Mouse (Mus musculus) MEL (cell line): ENCODE measurements around the gene Il19. TPM values are rescaled to one million over a fixed set of nuclear protein-coding genes. Genes with fewer than 3 reads are reported as not detected.

Source experiments
- DNase-seq: peaks from one replicate; pipeline ENCODE4 v3.0.0; 2011; ENCODE audit warnings: low read depth, low spot score
- H3K27ac ChIP-seq: 2 replicates; pipeline ENCODE4 v1.5.1; 2012; ENCODE audit warnings: low read depth, mild to moderate bottlenecking, control low read depth, low read length, moderate library complexity; ENCODE audit not compliant: control insufficient read depth
- H3K27me3 ChIP-seq, 2 experiments: fragments of 150-350 bp in 1 of 2; sonication (generic) in 1 of 2; 2 replicates each; pipeline ENCODE4 v1.6.1; 2012; ENCODE audit warnings: low read length in 2 of 2, mild to moderate bottlenecking in 2 of 2, improper control_type of control experiment in 1 of 2, moderate library complexity in 1 of 2; ENCODE audit not compliant: insufficient read depth in 2 of 2, control insufficient read depth in 1 of 2
- H3K36me3 ChIP-seq, 2 experiments: 2 replicates each; pipeline ENCODE4 v1.6.1; 2012 to 2014; ENCODE audit warnings: low read length in 2 of 2, improper control_type of control experiment in 1 of 2, inconsistent platforms in 1 of 2, mild to moderate bottlenecking in 1 of 2; ENCODE audit not compliant: insufficient read depth in 2 of 2, control insufficient read depth in 1 of 2
- H3K4me1 ChIP-seq, 2 experiments: fragments of 150-350 bp in 1 of 2; sonication (generic) in 1 of 2; 2 replicates each; pipeline ENCODE4 v1.6.1; 2012; ENCODE audit warnings: low read length in 2 of 2, improper control_type of control experiment in 1 of 2, mild to moderate bottlenecking in 1 of 2; ENCODE audit not compliant: insufficient read depth in 2 of 2, control insufficient read depth in 1 of 2
- H3K4me3 ChIP-seq, 2 experiments: fragments of 150-350 bp in 1 of 2; sonication (generic) in 1 of 2; 2 replicates each; pipeline ENCODE4 v1.5.1; 2012; ENCODE audit warnings: low read depth in 2 of 2, low read length in 2 of 2, mild to moderate bottlenecking in 2 of 2, moderate library complexity in 2 of 2, control low read depth in 1 of 2, improper control_type of control experiment in 1 of 2; ENCODE audit not compliant: control insufficient read depth in 1 of 2, insufficient read depth in 1 of 2
- H3K79me2 ChIP-seq: 2 replicates; pipeline ENCODE4 v1.6.1; 2012; ENCODE audit warnings: mild to moderate bottlenecking, low read length, moderate library complexity; ENCODE audit not compliant: control insufficient read depth, poor library complexity, insufficient read depth
- H3K9ac ChIP-seq: 2 replicates; pipeline ENCODE4 v1.6.1; 2012; ENCODE audit warnings: low read depth, mild to moderate bottlenecking, control low read depth, low read length, moderate library complexity; ENCODE audit not compliant: control insufficient read depth, poor library complexity, severe bottlenecking
- H3K9me3 ChIP-seq: fragments of 150-350 bp; sonication (generic); replicated peaks from 2 replicates; pipeline ENCODE4 v1.6.1; 2012; ENCODE audit warnings: mild to moderate bottlenecking, low read length, improper control_type of control experiment, moderate library complexity; ENCODE audit not compliant: insufficient read depth
- BHLHE40 ChIP-seq: IDR thresholded peaks from 2 replicates; pipeline ENCODE4 v1.6.1; 2012; ENCODE audit warnings: low read depth, mild to moderate bottlenecking, inconsistent platforms, low read length, improper control_type of control experiment, borderline replicate concordance
- CHD2 ChIP-seq: IDR thresholded peaks from 2 replicates; pipeline ENCODE4 v1.6.1; 2011; ENCODE audit warnings: low read length, improper control_type of control experiment
- GATA1 ChIP-seq: IDR thresholded peaks from 2 replicates; pipeline ENCODE4 v1.6.1; 2011; ENCODE audit warnings: low read depth, low read length, improper control_type of control experiment
- HCFC1 ChIP-seq: IDR thresholded peaks from 2 replicates; pipeline ENCODE4 v1.6.1; 2012; ENCODE audit warnings: low read depth, mild to moderate bottlenecking, inconsistent platforms, low read length, improper control_type of control experiment, moderate library complexity
- JUND ChIP-seq: IDR thresholded peaks from 2 replicates; pipeline ENCODE4 v1.6.1; 2011; ENCODE audit warnings: low read depth, mild to moderate bottlenecking, improper control_type of control experiment, low read length
- KAT2A ChIP-seq: conservative IDR thresholded peaks from 2 replicates; pipeline ENCODE4 v1.6.1; 2012; ENCODE audit warnings: low read depth, low read length, improper control_type of control experiment, inconsistent platforms
- MAFK ChIP-seq: IDR thresholded peaks from 2 replicates; pipeline ENCODE4 v1.6.1; 2011; ENCODE audit warnings: low read depth, mild to moderate bottlenecking, low read length, improper control_type of control experiment, borderline replicate concordance
- MEF2A ChIP-seq: IDR thresholded peaks from 2 replicates; pipeline ENCODE4 v1.6.1; 2014; ENCODE audit warnings: low read depth, mild to moderate bottlenecking, inconsistent platforms, low read length, improper control_type of control experiment; ENCODE audit not compliant: poor library complexity, insufficient replicate concordance, severe bottlenecking; ENCODE audit errors: extremely low read depth
- MXI1 ChIP-seq: IDR thresholded peaks from 2 replicates; pipeline ENCODE4 v1.6.1; 2011; ENCODE audit warnings: mild to moderate bottlenecking, low read depth, low read length, improper control_type of control experiment
- MYB ChIP-seq: IDR thresholded peaks from 2 replicates; pipeline ENCODE4 v1.6.1; 2011; ENCODE audit warnings: mild to moderate bottlenecking, low read depth, low read length, improper control_type of control experiment
- MYC ChIP-seq: IDR thresholded peaks from 2 replicates; pipeline ENCODE4 v1.6.1; 2011; ENCODE audit warnings: low read depth, mild to moderate bottlenecking, low read length, improper control_type of control experiment, moderate library complexity
- NELFE ChIP-seq: IDR thresholded peaks from 2 replicates; pipeline ENCODE4 v1.6.1; 2011; ENCODE audit warnings: low read depth, low read length, improper control_type of control experiment
- POLR2A ChIP-seq, 2 experiments: IDR thresholded peaks; 2 replicates each; pipeline ENCODE4 v1.6.1; 2011 to 2012; ENCODE audit warnings: low read length in 2 of 2, mild to moderate bottlenecking in 2 of 2, control low read depth in 1 of 2, improper control_type of control experiment in 1 of 2, low read depth in 1 of 2, moderate library complexity in 1 of 2; ENCODE audit not compliant: control insufficient read depth in 1 of 2, insufficient read depth in 1 of 2, poor library complexity in 1 of 2
- POLR2AphosphoS2 ChIP-seq: IDR thresholded peaks from 2 replicates; pipeline ENCODE4 v1.6.1; 2011; ENCODE audit warnings: low read length, improper control_type of control experiment
- POLR2AphosphoS5 ChIP-seq: IDR thresholded peaks from 2 replicates; pipeline ENCODE4 v1.6.1; 2012; ENCODE audit warnings: low read depth, borderline replicate concordance, mild to moderate bottlenecking, inconsistent platforms, low read length, moderate library complexity, mixed read lengths
- RAD21 ChIP-seq: IDR thresholded peaks from 2 replicates; pipeline ENCODE4 v1.6.1; 2011; ENCODE audit warnings: mild to moderate bottlenecking, low read depth, low read length, improper control_type of control experiment
- RCOR1 ChIP-seq: IDR thresholded peaks from 2 replicates; pipeline ENCODE4 v1.6.1; 2012; ENCODE audit warnings: low read depth, mild to moderate bottlenecking, inconsistent platforms, low read length, improper control_type of control experiment
- TBP ChIP-seq: IDR thresholded peaks from 2 replicates; pipeline ENCODE4 v1.8.0; 2011; ENCODE audit warnings: low read depth, low read length, improper control_type of control experiment
- TCF12 ChIP-seq: IDR thresholded peaks from 2 replicates; pipeline ENCODE4 v1.6.1; 2014; ENCODE audit warnings: low read depth, mild to moderate bottlenecking, inconsistent platforms, low read length, improper control_type of control experiment, moderate library complexity
- UBTF ChIP-seq: IDR thresholded peaks from 2 replicates; pipeline ENCODE4 v1.6.1; 2012; ENCODE audit warnings: low read depth, mild to moderate bottlenecking, inconsistent platforms, low read length, improper control_type of control experiment, moderate library complexity, borderline replicate concordance; ENCODE audit not compliant: insufficient read depth
- USF1 ChIP-seq: IDR thresholded peaks from 2 replicates; pipeline ENCODE4 v1.6.1; 2014; ENCODE audit warnings: low read depth, mild to moderate bottlenecking, inconsistent platforms, low read length, improper control_type of control experiment, moderate library complexity
- ZC3H11A ChIP-seq: IDR thresholded peaks from 2 replicates; pipeline ENCODE4 v1.6.1; 2012; ENCODE audit warnings: low read depth, mild to moderate bottlenecking, inconsistent platforms, low read length, improper control_type of control experiment
- ZKSCAN1 ChIP-seq: IDR thresholded peaks from 2 replicates; pipeline ENCODE4 v1.6.1; 2012; ENCODE audit warnings: low read depth, mild to moderate bottlenecking, inconsistent platforms, low read length, improper control_type of control experiment, moderate library complexity
- ZNF384 ChIP-seq: IDR thresholded peaks from 2 replicates; pipeline ENCODE4 v1.6.1; 2012; ENCODE audit warnings: low read depth, mild to moderate bottlenecking, inconsistent platforms, low read length, improper control_type of control experiment
- polyA plus RNA-seq, 2 experiments: library from polyadenylated mRNA; stranded (reverse) in 1 of 2; unstranded in 1 of 2; fragments of >175 nt in 1 of 2; fragments of >200 nt in 1 of 2; gene quantifications; 2 replicates each; pipeline versions ENCODE4 v1.2.1 to v1.2.4; 2012; ENCODE audit warnings: low replicate concordance in 2 of 2, low read depth in 1 of 2; ENCODE audit not compliant: insufficient read length in 2 of 2, insufficient read depth in 1 of 2, missing spikeins in 1 of 2
- total RNA-seq: library from RNA; depleted of rRNA; stranded (reverse); fragments of 300-350 nt; gene quantifications from 2 replicates; pipeline ENCODE4 v1.2.3, GENCODE M21; 2012

Il19 gene
- total and polyA plus RNA-seq, 3 experiments = not detected

GRCm38 (mm10) chr1:130894468-130894867, 45.4 kb downstream of the Il19 start:
- Histone ChIP-seq H3K27me3 (peaks cover 14 to 16% of the 10 kb centered on the region in 2 experiments), H3K27ac (no peak overlapping the region), H3K4me3 (no peak overlapping the region), H3K36me3 (no peaks in the 10 kb centered on the region), H3K79me2 (no peaks in the 10 kb centered on the region), H3K4me1 (no peaks in the 10 kb centered on the region), H3K9me3 (no peaks in the 10 kb centered on the region), H3K9ac (no peak overlapping the region)
- DNase-seq = no peak
- TF ChIP-seq ZNF384 (no peak), MAFK (no peak), RCOR1 (no peak), MYC (no peak), UBTF (no peak), USF1 (no peak)

GRCm38 (mm10) chr1:130893329-130894040, 46.4 kb downstream of the Il19 start:
- no peak for TF ChIP-seq ZKSCAN1
- TF ChIP-seq CHD2 = no peak
- no peak for TF ChIP-seq RCOR1
- no peak for TF ChIP-seq POLR2AphosphoS2
- TF ChIP-seq USF1 = no peak
- H3K9me3 ChIP-seq = no peaks in the 10 kb centered on the region
- H3K36me3 ChIP-seq = no peaks in the 10 kb centered on the region
- H3K27ac ChIP-seq = no peak overlapping the region
- no peaks in the 10 kb centered on the region for H3K79me2 ChIP-seq
- H3K4me1 ChIP-seq = no peaks in the 10 kb centered on the region
- no peak overlapping the region for H3K4me3 ChIP-seq
- DNase-seq = no peak
- H3K9ac ChIP-seq = no peak overlapping the region
- H3K27me3 ChIP-seq = peaks cover 14 to 22% of the 10 kb centered on the region in 2 experiments

GRCm38 (mm10) chr1:130892446-130892845, 47.5 kb downstream of the Il19 start:
- DNase-seq = no peak
- no peaks in the 10 kb centered on the region for H3K79me2 ChIP-seq

More at GRCm38 (mm10) chr1:130892446-130892845, 47.5 kb downstream of the Il19 start:
- TF ChIP-seq MYB (no peak), TCF12 (no peak), NELFE (no peak), UBTF (no peak), GATA1 (no peak), JUND (no peak), MYC (no peak), ZNF384 (no peak), ZC3H11A (no peak), RAD21 (no peak), CHD2 (no peak), HCFC1 (no peak), BHLHE40 (no peak), ZKSCAN1 (no peak), MXI1 (no peak), MEF2A (no peak), POLR2AphosphoS5 (no peak), KAT2A (no peak), TBP (no peak), POLR2A (IDR thresholded peaks at IDR 0.05; ENCODE audit: control insufficient read depth in 1 of 2, insufficient read depth in 1 of 2, low read depth in 1 of 2, low read length in 2 of 2, poor library complexity in 1 of 2) (no peak)
- Histone ChIP-seq H3K27ac (no peak overlapping the region), H3K9ac (no peak overlapping the region), H3K36me3 (no peaks in the 10 kb centered on the region), H3K27me3 (peaks cover 14 to 25% of the 10 kb centered on the region in 2 experiments), H3K4me1 (no peaks in the 10 kb centered on the region), H3K9me3 (no peaks in the 10 kb centered on the region), H3K4me3 (no peak overlapping the region)
